Mouse (Mus musculus) left cerebral cortex, postnatal 25 days (tissue): ENCODE data around the gene Cbx6. TPM values are rescaled to one million over a fixed set of nuclear protein-coding genes. Genes with fewer than 3 reads are reported as not detected.

Source experiments
- DNase-seq, 2 experiments: peaks; one replicate each; pipeline ENCODE4 v3.0.0; 2022; ENCODE audit warnings: low spot score in 2 of 2, mixed read lengths in 1 of 2
- intact Hi-C: fragments of 180-260 bp; cut with DNase I; formaldehyde crosslinking; loops from one replicate; pipeline ENCODE4 v1.15.1; 2025
- total RNA-seq, 2 experiments: library from RNA; stranded (reverse); gene quantifications; 2 replicates each; pipeline ENCODE4 v1.2.3; 2021

The Cbx6 gene
- 100 to 1,000 TPM; 445 to 462 TPM for total RNA-seq

GRCm38 (mm10) chr15:79834130-79834880, at the start of gene Cbx6, which contains the start of gene Npcd:
Gene Cbx6, minus strand, starts transcription at chr15:79834688.
Gene Npcd, minus strand, starts transcription at chr15:79834237.
- DNase-seq = peak; percentile 99
- intact Hi-C loops = loop anchor here (2.0 to 5.0 kb wide), 4 partner anchors 70 to 248 kb away; no protein-coding TSS in a partner anchor

- intact Hi-C loops = loop anchor here (1.0 to 5.0 kb wide), 2 partner anchors 51 to 131 kb away; no protein-coding TSS in a partner anchor
- DNase-seq = peak; percentile 95 to 96
Measured at GRCm38 (mm10) chr15:79883352-79883822, 48.9 kb upstream of the Cbx6 start.

GRCm38 (mm10) chr15:79882623-79883267, 48.3 kb upstream of the Cbx6 start:
- intact Hi-C loops = loop anchor here (1.0 to 5.0 kb wide), 2 partner anchors 50 to 130 kb away; no protein-coding TSS in a partner anchor
- DNase-seq = peak; percentile 72 to 90

GRCm38 (mm10) chr15:79880477-79880876, 46.0 kb upstream of the Cbx6 start:
- intact Hi-C loops = loop anchor here (5.0 kb wide), 1 partner anchor 128 kb away; no protein-coding TSS in a partner anchor
- DNase-seq = no peak

- DNase-seq = peak; percentile 71 to 92
- intact Hi-C loops = no loop called here
Measured at GRCm38 (mm10) chr15:79879319-79879718, 44.8 kb upstream of the Cbx6 start.

GRCm38 (mm10) chr15:79878725-79879136, 44.2 kb upstream of the Cbx6 start:
- intact Hi-C loops = no loop called here

GRCm38 (mm10) chr15:79875261-79875995, 40.9 kb upstream of the Cbx6 start:
- DNase-seq = no peak
- intact Hi-C loops = no loop called here

More at GRCm38 (mm10) chr15:79878725-79879136, 44.2 kb upstream of the Cbx6 start:
- DNase-seq = no peak

GRCm38 (mm10) chr15:79873995-79874394, 39.5 kb upstream of the Cbx6 start:
- intact Hi-C loops = no loop called here
- DNase-seq = no peak

GRCm38 (mm10) chr15:79873545-79873944, 39.1 kb upstream of the Cbx6 start:
- intact Hi-C loops = no loop called here
- DNase-seq = no peak

- DNase-seq = no peak
- intact Hi-C loops = no loop called here
Measured at GRCm38 (mm10) chr15:79867260-79868002, 32.9 kb upstream of the Cbx6 start.

GRCm38 (mm10) chr15:79859821-79860220, 25.3 kb upstream of the Cbx6 start:
- no peak for DNase-seq
- intact Hi-C loops = no loop called here

- no peak for DNase-seq
- intact Hi-C loops = no loop called here
Measured at GRCm38 (mm10) chr15:79858979-79859378, 24.5 kb upstream of the Cbx6 start.

- intact Hi-C loops = no loop called here
- DNase-seq = no peak
Measured at GRCm38 (mm10) chr15:79850143-79850542, 15.7 kb upstream of the Cbx6 start.

GRCm38 (mm10) chr15:79847100-79847499, 12.6 kb upstream of the Cbx6 start:
- intact Hi-C loops = no loop called here
- peak in 1 of 2 experiments; percentile 47 for DNase-seq

GRCm38 (mm10) chr15:79845986-79846385, 11.5 kb upstream of the Cbx6 start:
- DNase-seq = no peak
- intact Hi-C loops = no loop called here

GRCm38 (mm10) chr15:79842985-79843384, 8.5 kb upstream of the Cbx6 start:
- no peak for DNase-seq
- intact Hi-C loops = no loop called here

GRCm38 (mm10) chr15:79840281-79840680, 5.8 kb upstream of the Cbx6 start:
- no peak for DNase-seq
- intact Hi-C loops = no loop called here

GRCm38 (mm10) chr15:79834881-79835260, 383 bp upstream of the Cbx6 start:
- intact Hi-C loops = loop anchor here (2.0 to 5.0 kb wide), 4 partner anchors 70 to 247 kb away; no protein-coding TSS in a partner anchor
- DNase-seq = peak in 1 of 2 experiments; percentile 30
